30 mouse cellular contexts compared by ENCODE assay signal in genomic region chr5:101445792-101446191, GRCm38 (mm10).
DNase-seq lines count a peak whose midpoint lies in the region; ATAC-seq lines count a peak whose summit lies in the region.
"Had no signal": no experiment of that assay in that cellular context is flagged by ENCODE, and none has a peak within 500 bp of the region (broad histone marks: within the 10 kb centered on the region; RNA-seq: fewer than 3 reads in every experiment).

No protein-coding gene starts in this region.

- H3K27ac ChIP-seq in embryonic facial prominence, embryonic 14.5 days (replicated peaks; ENCODE audit: low read depth, low read length) = no peak overlapping the region
- no peak overlapping the region for H3K27ac ChIP-seq in limb, embryonic 13.5 days
- H3K27ac ChIP-seq: gastrocnemius, adult 2 months; heart, adult 2 months; hindbrain, embryonic 10.5 days; hindbrain, postnatal 0 days; intestine, embryonic 15.5 days; layer of hippocampus, adult 2 months; left cerebral cortex, adult 2 months; liver, embryonic 15.5 days; midbrain, embryonic 10.5 days; midbrain, embryonic 15.5 days; neural tube, embryonic 15.5 days; stomach, embryonic 15.5 days had no signal

- ATAC-seq in embryonic facial prominence, embryonic 14.5 days (ENCODE audit: low read depth) = no peak
- no peak for ATAC-seq in limb, embryonic 13.5 days (ENCODE audit: low FRiP score, low read depth)
- ATAC-seq: forebrain, embryonic 14.5 days; hindbrain, postnatal 0 days; intestine, embryonic 15.5 days; midbrain, embryonic 15.5 days had no signal

- H3K36me3 ChIP-seq in embryonic facial prominence, embryonic 14.5 days (ENCODE audit: control insufficient read depth, insufficient read depth, low read length) = no peaks in the 10 kb centered on the region
- H3K36me3 ChIP-seq in limb, embryonic 13.5 days = no peaks in the 10 kb centered on the region
- H3K36me3 ChIP-seq: hindbrain, embryonic 10.5 days; intestine, embryonic 15.5 days; liver, embryonic 15.5 days; midbrain, embryonic 10.5 days; midbrain, embryonic 15.5 days; neural tube, embryonic 15.5 days; stomach, embryonic 15.5 days had no signal

- 26% methylated on average over 10 of the region's 10 CpGs for WGBS in embryonic facial prominence, embryonic 14.5 days
- WGBS in limb, embryonic 13.5 days = 18% methylated on average over 10 of the region's 10 CpGs

- H3K4me1 ChIP-seq in embryonic facial prominence, embryonic 14.5 days (ENCODE audit: control insufficient read depth, insufficient read depth, low read length) = no peaks in the 10 kb centered on the region
- H3K4me1 ChIP-seq in limb, embryonic 13.5 days = peaks cover 4% of the 10 kb centered on the region; the same call in 1 of the 2 replicates
- H3K4me1 ChIP-seq: hindbrain, embryonic 10.5 days; intestine, embryonic 15.5 days; liver, embryonic 15.5 days; midbrain, embryonic 15.5 days; neural tube, embryonic 15.5 days; stomach, embryonic 15.5 days had no signal

- H3K9me3 ChIP-seq in embryonic facial prominence, embryonic 14.5 days (ENCODE audit: control insufficient read depth, low read length) = no peaks in the 10 kb centered on the region
- no peaks in the 10 kb centered on the region for H3K9me3 ChIP-seq in limb, embryonic 13.5 days
- H3K9me3 ChIP-seq: hindbrain, embryonic 10.5 days; intestine, embryonic 15.5 days; liver, embryonic 15.5 days; midbrain, embryonic 10.5 days; midbrain, embryonic 15.5 days; neural tube, embryonic 15.5 days; stomach, embryonic 15.5 days had no signal

- H3K4me3 ChIP-seq in embryonic facial prominence, embryonic 14.5 days (ENCODE audit: low read depth, low read length) = no peak overlapping the region
- no peak overlapping the region for H3K4me3 ChIP-seq in limb, embryonic 13.5 days
- H3K4me3 ChIP-seq: gastrocnemius, adult 2 months; heart, adult 2 months; hindbrain, embryonic 10.5 days; intestine, embryonic 15.5 days; layer of hippocampus, adult 2 months; left cerebral cortex, adult 2 months; liver, embryonic 15.5 days; midbrain, embryonic 10.5 days; midbrain, embryonic 15.5 days; neural tube, embryonic 15.5 days; stomach, embryonic 15.5 days had no signal

- no peak overlapping the region for H3K9ac ChIP-seq in embryonic facial prominence, embryonic 14.5 days (ENCODE audit: low read depth, low read length)
- no peak overlapping the region for H3K9ac ChIP-seq in limb, embryonic 13.5 days
- H3K9ac ChIP-seq: intestine, embryonic 15.5 days; liver, embryonic 15.5 days; lung, embryonic 14.5 days; midbrain, embryonic 15.5 days; neural tube, embryonic 15.5 days; stomach, embryonic 15.5 days had no signal

- H3K4me2 ChIP-seq in embryonic facial prominence, embryonic 14.5 days (ENCODE audit: low read depth, low read length) = no peak overlapping the region
- H3K4me2 ChIP-seq in limb, embryonic 13.5 days (replicated peaks) = peak overlapping the region; percentile 19; the same call in 1 of the 2 replicates
- H3K4me2 ChIP-seq: intestine, embryonic 15.5 days; liver, embryonic 15.5 days; lung, embryonic 14.5 days; midbrain, embryonic 15.5 days; neural tube, embryonic 15.5 days; stomach, embryonic 15.5 days had no signal

- no peaks in the 10 kb centered on the region for H3K27me3 ChIP-seq in embryonic facial prominence, embryonic 14.5 days (replicated peaks; ENCODE audit: control insufficient read depth, insufficient read depth, low read length)
- no peaks in the 10 kb centered on the region for H3K27me3 ChIP-seq in limb, embryonic 13.5 days
- H3K27me3 ChIP-seq: CH12.LX; intestine, embryonic 15.5 days; liver, embryonic 15.5 days; stomach, embryonic 15.5 days had no signal

- peak; percentile 23 for DNase-seq in embryo, embryonic 10.5 days (ENCODE audit: low spot score)
- no peak for DNase-seq in embryo, embryonic 10 days (ENCODE audit: low spot score)
- peak; percentile 30 for DNase-seq in embryonic facial prominence, embryonic 14.5 days (ENCODE audit: low spot score)
- DNase-seq in Muller cell, postnatal 12 days (ENCODE audit: inconsistent ontology term) = no peak
- no peak for DNase-seq in adrenal gland, adult 2 months
- no peak for DNase-seq in ovary, postnatal 36 days (ENCODE audit: low spot score)
- DNase-seq: adrenal gland, postnatal 36 days; cerebellum, adult 2 months; cerebellum, postnatal 25 days; gastrocnemius, adult 2 months; heart, adult 2 months; heart, postnatal 14 days; kidney, adult 2 months; kidney, postnatal 36 days; lung, embryonic 14.5 days; lung, postnatal 14 days; right cerebral cortex, postnatal 25 days had no signal

Comparison
In these comparisons a context has a peak if more than half of its experiments do, and no peak if none do; other contexts are left out.
1. DNase-seq: peak in embryo, embryonic 10.5 days (single experiment) and embryonic facial prominence, embryonic 14.5 days (single experiment); none in embryo, embryonic 10 days (single experiment), Muller cell, postnatal 12 days (single experiment), adrenal gland, adult 2 months (single experiment) and ovary, postnatal 36 days (single experiment).